Mouse (Mus musculus) midbrain, embryonic 12.5 days (tissue): Measurements from ENCODE around the gene Maml3. TPM values are rescaled to one million over a fixed set of nuclear protein-coding genes. Genes with fewer than 3 reads are reported as not detected.

Source experiments
- ATAC-seq: fragments of 200-750 bp; cut with Nextera tagmentation; 2 replicates; pipeline ENCODE4 v1.8.0; 2017; ENCODE audit warnings: low read depth, moderate TSS enrichment, moderate library complexity; ENCODE audit not compliant: low FRiP score
- H3K27ac ChIP-seq: fragments of 300-500 bp; sonication (generic); replicated peaks from 2 replicates; pipeline ENCODE4 v1.5.1; 2016; ENCODE audit warnings: mild to moderate bottlenecking
- H3K27me3 ChIP-seq: fragments of 300-500 bp; sonication (generic); 2 replicates; pipeline ENCODE4 v1.6.1; 2016; ENCODE audit warnings: mild to moderate bottlenecking
- H3K36me3 ChIP-seq: fragments of 300-500 bp; sonication (generic); 2 replicates; pipeline ENCODE4 v1.6.1; 2016
- H3K4me1 ChIP-seq: fragments of 300-500 bp; sonication (generic); 2 replicates; pipeline ENCODE4 v1.6.1; 2016
- H3K4me2 ChIP-seq: fragments of 300-500 bp; sonication (generic); replicated peaks from 2 replicates; pipeline ENCODE4 v1.6.1; 2016; ENCODE audit warnings: mild to moderate bottlenecking, moderate library complexity
- H3K4me3 ChIP-seq: fragments of 300-500 bp; sonication (generic); 2 replicates; pipeline ENCODE4 v1.5.1; 2016; ENCODE audit warnings: mild to moderate bottlenecking
- H3K9ac ChIP-seq: fragments of 300-500 bp; sonication (generic); replicated peaks from 2 replicates; pipeline ENCODE4 v1.6.1; 2016; ENCODE audit warnings: mild to moderate bottlenecking, moderate library complexity
- H3K9me3 ChIP-seq: fragments of 300-500 bp; sonication (generic); 2 replicates; pipeline ENCODE4 v1.6.1; 2016; ENCODE audit warnings: mild to moderate bottlenecking
- WGBS: fragments of 180-500 bp; shearing (Covaris S2); methylation state at CpG from one replicate; pipeline ENCODE4 v1.1.7; 2016; 5-methylcytosine and 5-hydroxymethylcytosine counted together
- polyA plus RNA-seq: library from polyadenylated mRNA; unstranded; fragments of >200 nt; fragmentation: Nextera tagmentation; extraction: Ambion mirVana; gene quantifications from 2 replicates; pipeline ENCODE4 v1.2.1, GENCODE M21; 2016

Maml3 gene
- polyA plus RNA-seq, 1 experiment from 2014 or later, result 8.2 TPM

DNA sequence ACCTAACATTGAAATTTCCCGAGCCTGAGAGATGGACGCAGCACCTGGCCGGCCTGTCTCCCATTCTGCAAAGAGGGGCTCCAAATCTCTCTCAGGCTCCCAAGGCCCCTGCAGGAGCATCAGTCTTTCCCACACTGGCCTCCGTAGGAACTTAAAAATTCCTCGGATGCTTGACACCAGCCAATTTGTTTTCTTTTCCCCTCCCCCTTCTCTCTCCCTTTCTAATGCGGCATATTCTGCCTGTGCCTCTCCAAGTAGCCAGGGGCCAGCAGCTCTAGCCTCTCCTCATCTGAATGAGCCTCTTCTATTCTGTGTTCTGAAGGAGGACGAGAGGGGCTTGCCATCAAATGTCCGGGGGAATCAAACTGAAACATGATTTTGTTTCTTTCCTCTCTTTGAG, 391.6 kb downstream of the Maml3 start:
- H3K9me3 ChIP-seq, result no peaks in the 10 kb centered on the region
- H3K9ac ChIP-seq, result no peak overlapping the region
- no peak overlapping the region for H3K4me3 ChIP-seq
- H3K27me3 ChIP-seq, result no peaks in the 10 kb centered on the region
- no peak for ATAC-seq
- H3K4me1 ChIP-seq, result peaks cover 22% of the 10 kb centered on the region
- H3K4me2 ChIP-seq, result no peak overlapping the region
- no peaks in the 10 kb centered on the region for H3K36me3 ChIP-seq
- 12% methylated on average over 8 of the region's 8 CpGs for WGBS
- peak overlapping the region; percentile 26; the same call in 1 of the 2 replicates for H3K27ac ChIP-seq

DNA sequence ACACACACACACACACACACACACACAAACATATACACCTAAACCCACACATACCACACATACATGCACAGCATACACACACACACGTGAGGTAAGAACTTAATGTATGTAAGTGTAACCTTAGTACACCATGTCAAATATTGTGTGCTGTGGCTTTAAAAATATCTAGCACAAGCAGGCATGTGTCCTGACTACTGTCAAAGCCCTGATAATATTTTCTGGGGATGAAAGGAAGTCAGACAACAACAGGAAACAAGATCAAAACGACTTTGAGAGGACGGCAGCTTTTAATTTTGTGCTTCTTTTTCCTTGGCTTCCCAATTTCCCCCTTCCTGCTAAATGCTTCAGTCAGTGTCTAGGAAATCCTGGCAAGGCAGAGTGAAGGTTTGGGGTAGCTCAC, 392.5 kb downstream of the Maml3 start:
- Histone ChIP-seq H3K9me3 (no peaks in the 10 kb centered on the region), H3K4me1 (peaks cover 22% of the 10 kb centered on the region), H3K4me2 (no peak overlapping the region), H3K27ac (no peak overlapping the region), H3K36me3 (no peaks in the 10 kb centered on the region), H3K4me3 (no peak overlapping the region), H3K27me3 (no peaks in the 10 kb centered on the region), H3K9ac (no peak overlapping the region)
- no peak for ATAC-seq
- WGBS, result 52% methylated on average over 3 of the region's 3 CpGs

DNA sequence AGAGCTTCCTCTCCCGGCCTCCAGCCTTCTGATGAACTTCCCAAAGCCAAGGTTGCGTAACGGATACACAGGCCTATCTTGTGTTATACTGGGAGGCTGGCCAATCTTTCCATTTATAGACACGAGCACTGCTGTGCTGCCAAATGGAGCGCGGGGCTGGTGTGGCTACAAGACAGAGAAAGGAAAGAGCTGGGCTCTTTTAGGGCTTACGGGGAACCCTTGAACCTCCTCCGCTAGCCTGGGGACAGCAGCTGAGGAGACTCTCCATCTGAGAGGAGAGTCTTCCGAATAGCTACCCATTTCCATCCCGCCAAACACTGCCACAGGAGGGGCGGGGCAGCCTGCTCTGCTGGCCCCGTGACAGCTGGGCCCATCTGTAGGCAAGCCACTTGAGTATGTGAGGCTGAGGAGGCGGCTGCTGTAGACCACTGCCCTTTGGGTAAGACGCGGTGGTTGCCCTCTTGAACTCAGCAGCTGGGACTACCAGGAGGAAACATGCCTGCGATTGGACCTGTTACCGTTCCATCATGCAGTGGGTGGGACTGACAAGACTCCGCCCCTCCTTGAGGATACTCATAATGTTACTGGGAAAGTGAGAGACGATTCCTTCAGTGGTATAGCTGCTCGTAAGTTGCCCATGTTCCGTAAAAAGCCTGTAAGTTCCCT, 396.0 kb downstream of the Maml3 start:
- no peaks in the 10 kb centered on the region for H3K9me3 ChIP-seq
- 82% methylated on average over 21 of the region's 21 CpGs for WGBS
- no peaks in the 10 kb centered on the region for H3K27me3 ChIP-seq
- no peak overlapping the region for H3K4me2 ChIP-seq
- H3K9ac ChIP-seq, result no peak overlapping the region
- peak; percentile 44; the same call in 1 of the 2 replicates for ATAC-seq
- peaks cover 19% of the 10 kb centered on the region for H3K4me1 ChIP-seq
- H3K27ac ChIP-seq, result peak overlapping the region; percentile 56
- H3K4me3 ChIP-seq, result no peak overlapping the region
- H3K36me3 ChIP-seq, result no peaks in the 10 kb centered on the region

DNA sequence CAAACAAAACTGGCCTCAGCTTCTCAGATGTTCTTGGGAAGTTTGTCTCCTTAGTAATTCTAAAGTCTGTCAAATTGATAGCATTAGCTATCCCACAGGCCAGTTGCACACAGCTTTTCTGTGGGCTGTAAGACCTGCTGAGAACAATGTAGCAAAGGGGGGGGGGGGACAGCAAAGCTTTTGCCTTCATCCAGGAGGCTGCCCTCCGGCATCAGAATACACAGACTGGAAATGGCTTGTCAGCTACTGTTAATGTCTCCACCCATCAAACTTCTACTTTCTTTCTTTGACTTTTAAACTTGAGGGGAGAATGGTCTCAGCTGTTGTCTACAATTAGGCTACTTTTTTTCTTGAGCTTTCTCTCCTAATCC, 396.5 kb downstream of the Maml3 start:
- Histone ChIP-seq H3K4me1 (peaks cover 15% of the 10 kb centered on the region), H3K9ac (no peak overlapping the region), H3K27ac (peak overlapping the region; percentile 56; the same call in 1 of the 2 replicates), H3K4me3 (no peak overlapping the region), H3K4me2 (no peak overlapping the region), H3K36me3 (no peaks in the 10 kb centered on the region), H3K9me3 (no peaks in the 10 kb centered on the region), H3K27me3 (no peaks in the 10 kb centered on the region)
- no peak for ATAC-seq
- 75% methylated on average over 1 of the region's 1 CpGs for WGBS

DNA sequence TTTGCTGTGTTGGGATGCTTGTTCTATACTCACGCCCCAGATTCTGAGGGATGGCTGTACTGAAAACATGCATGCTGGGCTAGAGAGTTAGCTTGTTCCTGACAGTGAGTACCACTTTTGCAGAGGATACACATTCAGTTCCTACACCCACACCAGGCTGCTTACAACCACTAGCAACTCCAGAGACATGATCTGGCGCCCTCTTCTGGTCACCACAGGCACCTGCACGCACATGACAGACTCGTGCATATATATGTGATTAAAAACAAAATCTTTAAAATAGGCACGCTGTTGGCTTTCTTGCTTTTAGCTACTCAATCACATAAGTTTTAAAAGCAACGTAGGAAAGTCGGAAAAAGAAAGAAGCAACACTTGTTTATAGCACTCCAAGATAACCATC, 399.7 kb downstream of the Maml3 start:
- H3K4me3 ChIP-seq, result no peak overlapping the region
- no peak overlapping the region for H3K9ac ChIP-seq
- H3K27me3 ChIP-seq, result no peaks in the 10 kb centered on the region
- WGBS, result 85% methylated on average over 7 of the region's 7 CpGs
- H3K9me3 ChIP-seq, result no peaks in the 10 kb centered on the region
- no peak overlapping the region for H3K27ac ChIP-seq
- H3K36me3 ChIP-seq, result no peaks in the 10 kb centered on the region
- H3K4me1 ChIP-seq, result peaks cover 35% of the 10 kb centered on the region
- no peak for ATAC-seq
- H3K4me2 ChIP-seq, result no peak overlapping the region

DNA sequence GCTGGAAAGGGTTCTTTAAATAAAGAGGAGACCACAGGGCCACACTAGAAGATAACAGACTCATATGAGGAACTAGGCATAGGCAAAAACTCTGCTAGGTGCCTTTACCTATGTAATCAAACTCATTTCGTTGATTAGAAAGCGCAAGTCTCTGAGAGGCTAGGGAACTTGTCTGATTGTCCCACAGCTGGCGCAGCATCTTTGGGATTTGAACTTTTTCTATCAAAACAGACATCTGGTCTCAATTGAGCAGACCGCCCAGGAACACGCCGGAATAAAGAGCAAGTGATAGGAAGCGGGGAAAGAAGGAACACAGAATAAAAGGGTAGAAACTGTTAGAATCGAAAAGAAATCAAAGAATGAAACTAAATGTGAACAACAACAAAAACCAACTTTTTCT, 401.4 kb downstream of the Maml3 start:
- ATAC-seq, result no peak
- no peaks in the 10 kb centered on the region for H3K36me3 ChIP-seq
- H3K9me3 ChIP-seq, result no peaks in the 10 kb centered on the region
- H3K4me1 ChIP-seq, result peaks cover 37% of the 10 kb centered on the region
- H3K27me3 ChIP-seq, result no peaks in the 10 kb centered on the region
- WGBS, result 84% methylated on average over 8 of the region's 8 CpGs
- H3K9ac ChIP-seq, result no peak overlapping the region
- peak overlapping the region; percentile 97; the same call in 1 of the 2 replicates for H3K27ac ChIP-seq
- no peak overlapping the region for H3K4me2 ChIP-seq
- no peak overlapping the region for H3K4me3 ChIP-seq

DNA sequence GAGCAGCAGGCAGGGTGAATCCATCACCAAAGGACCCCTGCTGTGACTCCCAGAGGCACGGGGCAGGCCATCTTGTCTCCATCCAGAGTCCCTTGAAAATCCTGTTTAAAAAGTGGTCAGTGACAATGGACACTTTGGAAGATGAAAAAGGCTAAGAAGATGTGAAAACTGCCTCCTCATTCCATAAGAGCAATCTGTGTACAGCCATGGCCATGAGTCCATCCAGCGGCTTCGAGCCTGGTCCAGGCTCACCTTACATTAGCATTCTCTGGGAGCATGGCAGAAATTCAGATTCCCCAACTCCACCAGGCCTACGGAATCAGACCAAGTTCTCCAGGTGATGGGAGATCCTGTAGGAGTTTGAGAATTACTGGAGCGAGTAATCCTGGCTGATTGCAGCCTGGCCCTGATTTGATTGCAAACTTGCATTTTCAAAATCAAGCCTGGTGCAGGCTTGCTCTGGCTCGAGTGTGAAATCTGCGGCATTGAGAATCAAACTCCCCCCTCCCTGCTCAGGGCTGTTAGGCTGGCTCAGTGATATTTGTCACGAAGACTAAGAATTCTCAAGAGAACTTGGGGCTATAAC, 402.1 kb downstream of the Maml3 start:
- no peak overlapping the region for H3K9ac ChIP-seq
- no peaks in the 10 kb centered on the region for H3K36me3 ChIP-seq
- WGBS, result 59% methylated on average over 8 of the region's 8 CpGs
- ATAC-seq, result no peak
- H3K4me1 ChIP-seq, result peaks cover 37% of the 10 kb centered on the region
- H3K27me3 ChIP-seq, result no peaks in the 10 kb centered on the region
- H3K4me3 ChIP-seq, result no peak overlapping the region
- no peak overlapping the region for H3K4me2 ChIP-seq
- H3K9me3 ChIP-seq, result no peaks in the 10 kb centered on the region
- peak overlapping the region; percentile 97 for H3K27ac ChIP-seq

DNA sequence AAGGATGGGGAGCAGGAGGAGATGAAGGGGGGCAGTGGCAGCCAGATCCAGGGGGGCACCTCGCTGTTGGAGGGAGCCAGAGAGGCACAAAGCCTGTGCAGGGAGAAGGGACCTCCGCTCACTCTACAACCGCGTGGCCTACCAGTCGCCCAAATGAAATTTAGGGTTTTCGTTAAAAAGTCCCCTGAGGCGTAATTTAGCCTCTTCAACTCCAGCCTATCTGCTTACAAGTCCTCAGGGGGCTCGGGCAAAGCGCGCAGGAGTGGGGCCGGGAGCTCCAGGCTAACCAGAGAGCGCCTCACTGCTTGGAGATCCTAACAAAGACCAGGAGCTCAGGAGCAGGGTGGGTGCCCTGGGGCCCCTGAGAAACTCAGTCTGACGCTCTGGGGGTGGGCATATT, 402.9 kb downstream of the Maml3 start:
- peak overlapping the region; percentile 56 for H3K4me2 ChIP-seq
- H3K9me3 ChIP-seq, result no peaks in the 10 kb centered on the region
- under 1% methylated on average over 13 of the region's 13 CpGs for WGBS
- H3K4me3 ChIP-seq, result peak overlapping the region; percentile 24
- ATAC-seq, result peak; percentile 88
- peaks cover 37% of the 10 kb centered on the region for H3K4me1 ChIP-seq
- H3K9ac ChIP-seq, result peak overlapping the region; percentile 60
- peak overlapping the region; percentile 97 for H3K27ac ChIP-seq
- no peaks in the 10 kb centered on the region for H3K27me3 ChIP-seq
- H3K36me3 ChIP-seq, result no peaks in the 10 kb centered on the region

DNA sequence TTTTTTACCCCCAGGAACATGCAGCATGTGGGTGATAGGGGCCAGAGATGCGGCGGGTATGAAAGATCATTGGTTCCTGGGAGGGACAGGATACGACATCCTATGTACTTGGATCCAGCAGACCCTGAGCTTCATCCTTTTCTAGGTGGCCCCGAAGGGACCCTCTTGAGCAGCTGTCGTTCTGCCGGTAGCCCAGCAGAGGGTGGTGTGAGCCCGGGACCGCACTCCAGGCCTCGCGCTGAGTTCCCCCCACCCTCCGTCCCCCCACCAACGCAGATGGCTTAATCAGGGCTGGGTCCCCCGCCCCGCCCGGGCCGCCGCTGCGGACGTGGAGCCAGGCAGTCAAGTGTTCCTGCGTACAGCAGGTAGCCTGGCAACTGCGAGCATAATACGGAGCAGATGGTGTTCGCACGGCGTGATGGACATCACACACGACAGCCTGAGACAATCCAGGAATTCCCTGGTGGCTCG, 403.6 kb downstream of the Maml3 start:
- Histone ChIP-seq H3K27ac (peak overlapping the region; percentile 97), H3K9ac (peak overlapping the region; percentile 60), H3K27me3 (no peaks in the 10 kb centered on the region), H3K4me2 (peak overlapping the region; percentile 56), H3K36me3 (peaks cover 3% of the 10 kb centered on the region; the same call in 1 of the 2 replicates), H3K4me1 (peaks cover 37% of the 10 kb centered on the region), H3K9me3 (no peaks in the 10 kb centered on the region), H3K4me3 (peak overlapping the region; percentile 24)
- ATAC-seq, result peak; percentile 98
- 0% methylated on average over 27 of the region's 27 CpGs for WGBS

DNA sequence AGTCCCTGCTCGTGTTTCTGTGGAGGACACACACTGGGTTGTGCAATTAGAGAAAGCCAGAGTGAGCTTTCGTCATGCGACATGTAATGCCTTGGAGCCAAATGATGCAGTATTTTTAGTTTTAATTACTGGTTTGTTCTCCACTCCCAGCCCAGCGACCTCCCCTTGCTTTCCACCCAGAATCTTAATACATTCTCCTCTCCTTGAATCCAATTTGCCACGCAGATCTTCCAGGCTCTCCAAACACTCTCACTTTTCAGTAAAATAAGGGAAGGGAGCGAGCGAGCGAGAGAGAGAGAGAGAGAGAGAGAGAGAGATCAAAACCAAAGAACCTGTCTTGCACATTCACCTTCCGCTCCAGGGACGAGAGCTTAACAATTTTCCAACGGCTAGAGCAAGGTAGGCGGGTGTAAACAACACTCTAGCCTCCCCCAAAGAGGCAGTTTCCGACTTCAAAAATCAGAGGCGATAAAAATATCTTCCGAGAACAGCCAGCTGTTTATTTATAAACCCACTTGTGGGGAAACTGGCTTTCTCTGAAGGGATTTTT, 404.1 kb downstream of the Maml3 start:
- H3K4me3 ChIP-seq, result peak overlapping the region; percentile 24
- ATAC-seq, result no peak
- H3K4me2 ChIP-seq, result peak overlapping the region; percentile 56
- H3K9ac ChIP-seq, result peak overlapping the region; percentile 52
- H3K4me1 ChIP-seq, result peaks cover 37% of the 10 kb centered on the region
- H3K27me3 ChIP-seq, result no peaks in the 10 kb centered on the region
- H3K36me3 ChIP-seq, result peaks cover 8% of the 10 kb centered on the region; the same call in 1 of the 2 replicates
- no peaks in the 10 kb centered on the region for H3K9me3 ChIP-seq
- 29% methylated on average over 15 of the region's 15 CpGs for WGBS
- H3K27ac ChIP-seq, result peak overlapping the region; percentile 97

DNA sequence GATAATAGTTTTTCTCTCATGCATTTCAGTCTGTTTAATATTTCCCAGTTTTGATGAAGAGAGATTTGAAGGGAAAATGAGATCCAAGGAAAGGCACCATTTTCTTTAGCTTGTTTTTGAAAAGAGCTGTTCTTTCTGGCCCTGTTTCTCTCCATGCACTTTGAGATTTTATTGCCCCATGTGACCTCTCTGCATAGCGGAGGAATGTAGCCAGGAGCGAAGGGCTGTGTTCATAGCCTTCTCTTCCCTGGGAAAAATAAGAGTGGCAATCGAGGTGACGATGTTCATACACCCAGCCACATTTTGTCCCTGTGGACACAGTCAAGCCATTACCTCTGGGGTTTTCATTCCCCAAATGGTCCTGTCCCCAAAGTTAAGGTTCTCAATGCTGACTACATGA, 404.8 kb downstream of the Maml3 start:
- H3K27me3 ChIP-seq, result no peaks in the 10 kb centered on the region
- H3K4me3 ChIP-seq, result no peak overlapping the region
- 89% methylated on average over 4 of the region's 4 CpGs for WGBS
- no peak overlapping the region for H3K9ac ChIP-seq
- ATAC-seq, result no peak
- no peaks in the 10 kb centered on the region for H3K9me3 ChIP-seq
- H3K4me1 ChIP-seq, result peaks cover 37% of the 10 kb centered on the region
- 0 out of 2 replicates have a peak overlapping the region, but pooled peaks have one; percentile 97 for H3K27ac ChIP-seq
- peaks cover 8% of the 10 kb centered on the region; the same call in 1 of the 2 replicates for H3K36me3 ChIP-seq
- H3K4me2 ChIP-seq, result no peak overlapping the region

DNA sequence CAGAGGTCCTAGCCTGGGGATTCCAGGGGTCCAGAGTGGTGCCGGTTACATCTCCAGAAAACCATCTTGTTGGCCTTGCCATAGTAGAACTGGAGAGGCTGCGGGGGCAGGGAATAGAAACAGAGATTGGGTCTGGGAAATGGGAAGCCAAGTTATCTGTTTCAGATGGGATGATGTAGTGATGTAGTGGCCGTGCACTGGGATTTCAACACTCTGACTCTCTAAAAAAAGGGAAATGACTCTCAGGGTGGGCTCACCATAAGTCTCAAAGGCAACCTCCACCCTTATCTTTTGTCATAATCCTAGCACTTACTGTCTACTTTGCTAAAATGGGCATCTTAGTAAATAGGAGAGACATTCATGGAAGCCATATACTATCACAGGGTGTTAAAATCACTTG, 406.9 kb downstream of the Maml3 start:
- H3K27ac ChIP-seq, result no peak overlapping the region
- H3K27me3 ChIP-seq, result no peaks in the 10 kb centered on the region
- no peak for ATAC-seq
- H3K36me3 ChIP-seq, result peaks cover 10% of the 10 kb centered on the region; the same call in 1 of the 2 replicates
- no peak overlapping the region for H3K4me3 ChIP-seq
- no peak overlapping the region for H3K9ac ChIP-seq
- no peaks in the 10 kb centered on the region for H3K9me3 ChIP-seq
- H3K4me1 ChIP-seq, result peaks cover 31% of the 10 kb centered on the region
- 96% methylated on average over 3 of the region's 3 CpGs for WGBS
- H3K4me2 ChIP-seq, result no peak overlapping the region
